Mouse (Mus musculus): ENCODE measurements around the gene Olfr901.
"Not testable (repeated sequence)": the region's sequence is repeated elsewhere in the genome, so short reads cannot be mapped to it uniquely, and the experiment has no call there.

The Olfr901 gene

DNA sequence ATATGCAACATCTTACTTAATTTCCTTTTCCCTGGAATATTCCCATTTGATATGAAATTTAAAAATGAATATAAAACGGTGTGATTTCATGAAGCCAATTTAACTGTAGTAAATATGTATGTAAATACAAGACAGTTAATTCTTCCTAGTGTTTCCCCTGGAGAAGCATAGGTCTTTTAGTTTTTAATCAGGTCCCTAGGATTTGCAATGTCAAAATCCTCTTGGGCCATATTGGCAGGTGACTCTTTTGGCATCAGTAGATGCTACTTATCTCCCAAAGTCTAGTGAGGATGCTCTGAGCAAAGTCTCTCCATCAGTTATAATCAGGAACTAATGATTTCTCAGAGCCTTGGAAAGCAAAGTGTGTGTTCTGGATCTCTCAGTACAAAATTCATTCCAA is at the start of gene Olfr901:
Olfr901 (plus strand) TSS at position 301 of the 400 bp plus-strand sequence.
- no peak for DNase-seq (ENCODE audit: low read depth, low spot score)

DNA sequence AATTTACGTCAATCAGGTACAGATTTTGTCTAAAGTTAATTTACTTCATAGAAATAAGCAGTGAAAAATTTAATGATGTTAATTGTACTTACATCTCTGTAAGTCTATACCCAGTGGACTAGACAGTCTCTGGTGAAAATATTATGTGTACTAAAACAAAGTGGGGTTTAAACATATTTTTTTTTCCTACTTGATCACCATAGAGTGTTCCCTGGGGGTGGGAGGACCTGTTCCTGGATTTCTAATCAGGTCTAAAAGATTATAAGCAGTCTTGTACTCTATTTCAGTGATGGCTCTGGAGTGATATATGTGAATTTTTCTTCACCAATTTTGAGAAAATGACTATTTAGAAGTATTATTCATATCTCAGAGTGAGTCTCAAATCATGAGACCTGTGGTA is 27.9 kb upstream of the Olfr901 start, which contains the start of gene Olfr147:
Olfr147 (plus strand) TSS at position 301 of the 400 bp plus-strand sequence.
- no peak for DNase-seq (ENCODE audit: low read depth, low spot score)

DNA sequence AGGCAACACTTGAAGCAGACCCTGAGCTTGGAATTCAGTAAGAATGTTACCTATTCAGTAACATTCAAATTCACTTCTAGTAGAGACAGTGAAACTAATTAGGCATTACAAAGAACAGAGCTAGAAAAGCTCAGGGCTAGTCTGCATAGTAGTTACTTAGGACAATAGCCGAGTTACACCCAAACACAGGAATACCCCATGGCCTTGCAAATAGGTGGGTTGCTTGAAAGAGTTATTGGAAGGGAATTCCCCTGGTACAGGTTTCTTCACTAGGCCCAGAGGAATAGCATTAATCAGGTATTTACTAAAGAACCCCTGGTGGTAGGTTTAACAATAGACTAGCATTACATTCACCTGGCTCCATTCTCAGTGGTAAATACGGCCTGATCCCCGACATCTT is 21.8 kb upstream of the Olfr901 start:
- not testable (repeated sequence) for DNase-seq (ENCODE audit: low read depth, low spot score)

DNA sequence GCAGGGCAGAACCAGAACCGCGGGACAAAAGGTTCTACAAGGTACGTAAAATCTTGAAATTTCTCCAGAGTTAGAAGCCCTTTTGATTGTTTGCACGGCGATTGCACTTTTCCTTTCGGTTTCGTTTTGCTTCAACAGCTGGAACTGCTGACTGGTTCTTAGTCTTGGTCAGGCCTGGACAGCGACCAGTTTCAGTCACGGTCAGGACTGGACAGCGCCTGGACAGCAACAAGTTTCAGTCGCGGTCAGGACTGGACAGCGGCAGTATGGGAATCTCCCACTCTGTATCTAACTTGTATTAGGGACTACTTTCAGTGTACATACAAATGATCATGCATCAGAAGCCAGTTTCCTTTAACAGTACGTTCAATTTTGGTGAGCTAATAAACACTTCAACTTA is 15.8 kb upstream of the Olfr901 start:
- peak; percentile 1 for DNase-seq (ENCODE audit: low read depth, low spot score)

DNA sequence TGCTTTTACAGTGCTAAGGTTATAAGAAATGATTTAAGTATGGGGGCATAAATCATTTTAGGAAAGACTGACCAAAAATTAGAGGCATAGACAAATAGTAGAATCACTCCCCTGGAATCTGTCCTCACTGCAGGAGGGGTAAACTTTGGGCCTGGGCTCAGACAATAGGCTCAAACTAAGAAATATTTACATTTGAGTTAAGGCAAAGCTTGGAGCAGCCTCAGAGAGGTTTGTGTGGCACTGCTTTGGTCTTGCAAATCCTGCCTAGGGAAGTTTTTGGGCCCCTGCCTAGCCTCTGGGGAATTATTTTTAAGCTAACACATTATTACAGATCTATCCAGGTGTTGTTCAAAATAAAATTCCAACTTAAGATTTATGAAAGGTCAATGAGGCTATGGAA is 5.5 kb upstream of the Olfr901 start:
- no peak for DNase-seq (ENCODE audit: low read depth, low spot score)

DNA sequence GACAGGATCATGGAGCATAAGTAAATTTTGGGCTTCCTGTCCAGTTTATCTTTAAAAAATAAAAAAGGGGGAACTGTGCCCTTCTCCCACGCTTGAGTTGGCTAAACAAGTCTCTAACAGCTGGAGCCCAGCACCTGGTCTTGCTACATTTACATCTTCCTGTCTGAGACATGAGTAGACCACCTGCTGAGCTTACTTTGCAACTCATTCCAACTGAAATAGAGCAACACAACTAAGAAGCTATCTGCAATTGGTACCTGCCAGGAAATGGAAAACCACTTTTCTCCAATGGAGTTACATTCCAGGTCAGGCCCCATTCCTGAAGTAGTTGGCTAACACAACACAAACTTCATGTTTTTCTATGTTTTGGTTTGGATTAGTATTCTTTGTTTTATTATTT is 2.2 kb upstream of the Olfr901 start:
- no peak for DNase-seq (ENCODE audit: low read depth, low spot score)

DNA sequence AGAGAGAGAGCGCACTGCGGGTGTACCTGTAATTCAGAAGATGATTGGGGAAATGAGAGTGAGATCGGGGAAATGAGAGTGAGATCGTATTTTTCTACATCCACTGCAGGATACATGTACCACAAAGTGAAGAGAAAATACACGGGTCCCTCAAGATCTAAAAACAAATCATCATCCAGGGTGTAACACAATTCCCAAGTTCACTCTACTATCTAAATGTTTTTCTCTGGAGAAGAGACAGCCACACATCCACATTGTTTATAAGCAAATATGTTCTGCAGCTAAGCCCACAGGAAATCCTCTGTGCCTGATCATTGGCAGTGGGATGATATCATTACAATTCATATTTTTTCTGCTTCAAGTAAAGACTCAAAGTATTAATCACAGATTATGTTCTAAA is 18.1 kb downstream of the Olfr901 start, which contains the start of gene Olfr902:
Olfr902 (plus strand) TSS at position 301 of the 400 bp plus-strand sequence.
- no peak for DNase-seq (ENCODE audit: low read depth, low spot score)

DNA sequence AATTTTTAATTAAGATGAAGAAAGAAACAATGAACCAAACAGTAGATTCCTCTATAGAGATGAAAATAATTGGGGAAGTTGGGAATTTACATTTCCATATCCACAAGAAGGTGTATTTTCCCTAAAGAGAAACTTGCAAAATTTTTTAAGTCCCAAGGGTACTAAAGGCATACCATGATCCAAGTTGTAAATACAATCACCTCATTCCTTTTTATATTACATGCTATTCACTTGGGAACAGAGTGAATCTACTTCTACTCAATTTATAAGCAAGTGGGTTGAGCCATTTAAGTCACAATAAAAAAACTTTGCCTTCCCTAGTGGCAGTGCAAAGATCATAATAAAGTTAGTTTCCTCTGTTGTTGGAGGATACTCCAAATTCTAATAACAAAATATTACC is 33.6 kb downstream of the Olfr901 start, which contains the start of gene Olfr904:
Olfr904 (plus strand) TSS at position 301 of the 400 bp plus-strand sequence.
- DNase-seq (ENCODE audit: low read depth, low spot score) = no peak

DNA sequence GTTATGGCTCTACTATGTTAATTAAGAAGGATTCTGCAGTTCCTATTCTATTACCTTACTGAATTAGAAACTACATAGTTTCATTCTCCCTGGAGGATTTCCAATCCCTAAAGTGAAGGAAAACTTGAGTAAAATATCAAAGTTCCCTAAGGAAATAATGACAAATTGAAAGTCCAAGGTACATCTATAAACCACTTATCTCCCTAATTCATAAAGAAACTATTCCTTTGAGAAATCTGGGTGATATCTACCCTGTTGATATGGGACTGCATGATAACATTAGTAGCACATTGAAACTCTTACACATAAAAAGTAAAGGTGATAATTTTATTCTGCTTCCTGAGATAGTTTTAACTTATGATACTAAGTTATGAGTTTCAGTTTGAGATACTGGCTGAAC is 41.6 kb downstream of the Olfr901 start, which contains the start of gene Olfr905:
Olfr905 (plus strand) TSS at position 301 of the 400 bp plus-strand sequence.
- no peak for DNase-seq (ENCODE audit: low read depth, low spot score)

Measured in mesoderm, embryonic 11.5 days (tissue).